ENCODE assay signal across 8 mouse cellular contexts in genomic region chr16:32516006-32516962, GRCm38 (mm10). TPM values are rescaled to one million over a fixed set of nuclear protein-coding genes. Genes with fewer than 3 reads are reported as not detected.
A peak's percentile ranks its signal among the peaks of the same experiment; 100 is the strongest.
DNase-seq lines count a peak whose midpoint lies in the region; ATAC-seq and TF ChIP-seq lines count a peak whose summit lies in the region.

No protein-coding gene starts in this region.

- WGBS in intestine, postnatal 0 days: 22% methylated on average over 21 of the region's 21 CpGs
- 32% methylated on average over 21 of the region's 21 CpGs for WGBS in liver, embryonic 14.5 days (ENCODE audit: insufficient replicate concordance)

- H3K9me3 ChIP-seq in ES-E14 (ENCODE audit: control insufficient read depth, insufficient read depth, low read depth, low read length): no peaks in the 10 kb centered on the region
- H3K9me3 ChIP-seq in erythroblast, embryonic 14.5 days (ENCODE audit: control insufficient read depth, low read length): no peaks in the 10 kb centered on the region; the same call in 1 of the 2 replicates
- H3K9me3 ChIP-seq in intestine, postnatal 0 days (ENCODE audit: control insufficient read depth): no peaks in the 10 kb centered on the region
- H3K9me3 ChIP-seq in liver, embryonic 14.5 days (ENCODE audit: control insufficient read depth, low read length): no peaks in the 10 kb centered on the region

- peak; percentile 46 for ATAC-seq in intestine, postnatal 0 days
- ATAC-seq in liver, embryonic 14.5 days (ENCODE audit: insufficient read depth): peak; percentile 79

- no peaks in the 10 kb centered on the region for H3K27me3 ChIP-seq in erythroblast, embryonic 14.5 days (ENCODE audit: control insufficient read depth)
- H3K27me3 ChIP-seq in intestine, postnatal 0 days (replicated peaks; ENCODE audit: control insufficient read depth, insufficient read depth, low read length): no peaks in the 10 kb centered on the region
- H3K27me3 ChIP-seq in liver, embryonic 14.5 days (ENCODE audit: control insufficient read depth, insufficient read depth, low read length): no peaks in the 10 kb centered on the region

- H3K27ac ChIP-seq in ES-E14 (ENCODE audit: insufficient read depth, low read depth, low read length, poor library complexity, severe bottlenecking): peak overlapping the region; percentile 59; the same call in 1 of the 2 replicates
- H3K27ac ChIP-seq in intestine, postnatal 0 days (ENCODE audit: low read depth, low read length): no peak overlapping the region
- H3K27ac ChIP-seq in liver, embryonic 14.5 days: peak overlapping the region; percentile 89

- in situ Hi-C loops in ES-E14 (cut with MboI; ENCODE audit: low sequenced_read_pairs in 2 of 2, unreplicated experiment in 2 of 2): loop anchor here in 1 of 2 experiments (10.0 kb wide), 1 partner anchor 89 kb away; the partner anchor contains the start of gene Tfrc

- no peak for TF ChIP-seq EP300 in liver, embryonic 14.5 days (IDR thresholded peaks at IDR 0.05; ENCODE audit: low read depth)

- peaks cover 2 to 19% of the 10 kb centered on the region in 2 experiments; a peak in 3 of 4 replicates for H3K4me1 ChIP-seq in ES-E14 (ENCODE audit: control insufficient read depth in 2 of 2, insufficient read depth in 2 of 2, low read length in 2 of 2, poor library complexity in 1 of 2)
- peaks cover 98% of the 10 kb centered on the region for H3K4me1 ChIP-seq in erythroblast, embryonic 14.5 days (ENCODE audit: control insufficient read depth)
- peaks cover 4% of the 10 kb centered on the region; the same call in 1 of the 2 replicates for H3K4me1 ChIP-seq in intestine, postnatal 0 days (replicated peaks; ENCODE audit: control insufficient read depth, insufficient read depth, low read length)
- peaks cover 67 to 71% of the 10 kb centered on the region in 2 experiments for H3K4me1 ChIP-seq in liver, embryonic 14.5 days (replicated peaks; ENCODE audit: control insufficient read depth in 2 of 2, insufficient read depth in 2 of 2, low read length in 1 of 2)

- no peaks in the 10 kb centered on the region for H3K36me3 ChIP-seq in ES-E14 (ENCODE audit: control insufficient read depth, insufficient read depth, low read length, poor library complexity, severe bottlenecking)
- H3K36me3 ChIP-seq in erythroblast, embryonic 14.5 days (ENCODE audit: control insufficient read depth): peaks cover 34% of the 10 kb centered on the region
- H3K36me3 ChIP-seq in intestine, postnatal 0 days (ENCODE audit: control insufficient read depth, insufficient read depth): no peaks in the 10 kb centered on the region
- H3K36me3 ChIP-seq in liver, embryonic 14.5 days (replicated peaks; ENCODE audit: control insufficient read depth, insufficient read depth, low read depth): no peaks in the 10 kb centered on the region

- no peak for TF ChIP-seq CTCF in intestine, postnatal 0 days (IDR thresholded peaks at IDR 0.05; ENCODE audit: low read depth)
- TF ChIP-seq CTCF in liver, embryonic 14.5 days (IDR thresholded peaks at IDR 0.05; ENCODE audit: low read depth): no peak

- DNase-seq in CD4-positive helper T cell, adult 2 months (ENCODE audit: low read depth, low spot score): peak; percentile 52
- no peak for DNase-seq in ES-E14 (ENCODE audit: low read depth, low spot score)
- peak in 2 of 3 experiments; percentile 50 to 69 for DNase-seq in liver, embryonic 14.5 days (ENCODE audit: low read depth in 3 of 3, low spot score in 3 of 3)
- DNase-seq in right cerebral cortex, postnatal 14 days: peak; percentile 53
- DNase-seq in ovary, postnatal 36 days (ENCODE audit: low spot score): no peak
- DNase-seq in gastrocnemius, adult 18-20 months (ENCODE audit: low spot score): no peak

- H3K4me3 ChIP-seq in ES-E14 (ENCODE audit: insufficient read depth in 1 of 2, low read depth in 1 of 2, low read length in 2 of 2, poor library complexity in 1 of 2, severe bottlenecking in 1 of 2): peak overlapping the region; percentile 44 to 54
- peak overlapping the region; percentile 40 for H3K4me3 ChIP-seq in erythroblast, embryonic 14.5 days (replicated peaks)
- H3K4me3 ChIP-seq in intestine, postnatal 0 days (ENCODE audit: low read depth, low read length): no peak overlapping the region
- 0 out of 4 replicates have a peak overlapping the region, but pooled peaks have one; percentile 8 to 27 for H3K4me3 ChIP-seq in liver, embryonic 14.5 days (ENCODE audit: insufficient read depth in 1 of 2, low read depth in 2 of 2, low read length in 2 of 2)

- H3K4me2 ChIP-seq in intestine, postnatal 0 days (replicated peaks; ENCODE audit: low read depth): peak overlapping the region; percentile 40; the same call in 1 of the 2 replicates
- peak overlapping the region; percentile 60 for H3K4me2 ChIP-seq in liver, embryonic 14.5 days (ENCODE audit: low read depth)

- peak overlapping the region; percentile 61; the same call in 1 of the 2 replicates for H3K9ac ChIP-seq in ES-E14 (ENCODE audit: insufficient read depth, low read depth, low read length, poor library complexity, severe bottlenecking)
- H3K9ac ChIP-seq in intestine, postnatal 0 days (ENCODE audit: low read depth, low read length): peak overlapping the region; percentile 23; the same call in 1 of the 2 replicates
- peak overlapping the region; percentile 68 for H3K9ac ChIP-seq in liver, embryonic 14.5 days (replicated peaks)

TF ChIP-seq in ES-E14, 5 proteins besides CTCF, POLR2A, EP300 and RAD21:
- no peak for TF ChIP-seq MAFK (IDR thresholded peaks at IDR 0.05; ENCODE audit: insufficient read depth, low read depth, low read length)
- TF ChIP-seq ZC3H11A (IDR thresholded peaks at IDR 0.05; ENCODE audit: borderline replicate concordance, low read depth, low read length): no peak
- no peak for TF ChIP-seq HCFC1 (IDR thresholded peaks at IDR 0.05; ENCODE audit: borderline replicate concordance, insufficient read depth, low read length)
- TF ChIP-seq CHD2 (IDR thresholded peaks at IDR 0.05; ENCODE audit: low read depth, low read length): no peak
- TF ChIP-seq ZNF384 (IDR thresholded peaks at IDR 0.05; ENCODE audit: low read depth, low read length): no peak

RNA-seq across cellular contexts. Expression of gene Zdhhc19, which starts 20.2 kb away (rescaled TPM):
- total RNA-seq in ES-E14 (2012; rRNA removed): not detected in 2 replicates
- not detected in 2 replicates for polyA plus RNA-seq in erythroblast, embryonic 14.5 days (2012)
- polyA plus RNA-seq in intestine, postnatal 0 days (2015; fragmentation: Nextera tagmentation; extraction: Ambion mirVana): 3.8 and 4.7 TPM in 2 replicates
- polyA plus RNA-seq in liver, embryonic 14.5 days (2012; rRNA removed): not detected in 2 replicates
- polyA plus RNA-seq in liver, embryonic 14.5 days (2014; fragmentation: Nextera tagmentation; extraction: Ambion mirVana): not detected in 2 replicates
- total RNA-seq in gastrocnemius, adult 18-20 months (2021): not detected

RNA-seq across cellular contexts. Expression of gene Slc51a, which starts 28.6 kb away (rescaled TPM):
- total RNA-seq in ES-E14 (2012; rRNA removed): 0.79 and 1.1 TPM in 2 replicates
- not detected in 2 replicates for polyA plus RNA-seq in erythroblast, embryonic 14.5 days (2012)
- polyA plus RNA-seq in intestine, postnatal 0 days (2015; fragmentation: Nextera tagmentation; extraction: Ambion mirVana): 292 and 346 TPM in 2 replicates
- polyA plus RNA-seq in liver, embryonic 14.5 days (2012; rRNA removed): 0.16 and 0.25 TPM in 2 replicates
- polyA plus RNA-seq in liver, embryonic 14.5 days (2014; fragmentation: Nextera tagmentation; extraction: Ambion mirVana): 1.1 and 1.2 TPM in 2 replicates
- total RNA-seq in gastrocnemius, adult 18-20 months (2021): not detected

Comparison
In these comparisons a context has a peak if more than half of its experiments do, and no peak if none do; other contexts are left out.
1. DNase-seq: peak in CD4-positive helper T cell, adult 2 months (single experiment), liver, embryonic 14.5 days (2 of 3) and right cerebral cortex, postnatal 14 days (single experiment); none in ES-E14 (single experiment), ovary, postnatal 36 days (single experiment) and gastrocnemius, adult 18-20 months (single experiment).
2. RNA of gene Slc51a, which starts 28.6 kb away (polyA plus RNA-seq): 292 to 346 TPM in intestine, postnatal 0 days; 0.16 to 1.2 TPM in liver, embryonic 14.5 days and not detected in erythroblast, embryonic 14.5 days; every median in the first group is over 100 times any median in the second.
3. Peak in every context shown above with its lines, with median percentiles within 50 percentile points of each other: H3K9ac ChIP-seq.